Mouse (Mus musculus): ENCODE data around the gene Fam129a.

GRCm38 (mm10) chr1:151526701-151527100, 44.3 kb upstream of the Fam129a start:
- TF ChIP-seq POLR2A (IDR thresholded peaks at IDR 0.05; ENCODE audit: low read depth, low read length) (no peak), CTCF (conservative IDR thresholded peaks at IDR 0.05; ENCODE audit: insufficient read depth, insufficient read length, low read depth, low read length) (no peak)
